Mouse (Mus musculus): ENCODE measurements at regions not wholly inside any gene's neighbourhood (a gene's known extent, or its start where the extent isn't known, plus 50 kb on each side); places are given as distances from the start of the nearest gene placed in this dataset.

GRCm38 (mm10) chr13:26080814-26081213 is 689.2 kb downstream of the Hdgfl1 start:
- DNase-seq (ENCODE audit: inconsistent age in 2 of 2, low spot score in 1 of 2) = no peak

- DNase-seq (ENCODE audit: inconsistent age in 2 of 2, low spot score in 1 of 2) = no peak
Measured at GRCm38 (mm10) chr13:26080302-26080701, 689.7 kb downstream of the Hdgfl1 start.

- DNase-seq (ENCODE audit: inconsistent age in 2 of 2, low spot score in 1 of 2) = no peak
Measured at GRCm38 (mm10) chr13:26079362-26079761, 690.6 kb downstream of the Hdgfl1 start.

- no peak for DNase-seq (ENCODE audit: inconsistent age in 2 of 2, low spot score in 1 of 2)
Measured at GRCm38 (mm10) chr13:26061322-26061721, 708.6 kb downstream of the Hdgfl1 start.

- peak; percentile 2 to 19 for DNase-seq (ENCODE audit: inconsistent age in 2 of 2, low spot score in 1 of 2)
Measured at GRCm38 (mm10) chr13:26037699-26038098, 732.3 kb downstream of the Hdgfl1 start.

- DNase-seq (ENCODE audit: inconsistent age in 2 of 2, low spot score in 1 of 2) = no peak
Measured at GRCm38 (mm10) chr13:26026386-26026785, 743.6 kb downstream of the Hdgfl1 start.

- DNase-seq (ENCODE audit: inconsistent age in 2 of 2, low spot score in 1 of 2) = no peak
Measured at GRCm38 (mm10) chr13:26024696-26025095, 745.3 kb downstream of the Hdgfl1 start.

- DNase-seq (ENCODE audit: inconsistent age in 2 of 2, low spot score in 1 of 2) = no peak
Measured at GRCm38 (mm10) chr13:26020491-26020890, 749.5 kb downstream of the Hdgfl1 start.

GRCm38 (mm10) chr13:26009131-26009530 is 738.8 kb upstream of the Nrsn1 start:
- no peak for DNase-seq (ENCODE audit: inconsistent age in 2 of 2, low spot score in 1 of 2)

GRCm38 (mm10) chr13:26004768-26005560 is 734.7 kb upstream of the Nrsn1 start:
- DNase-seq (ENCODE audit: inconsistent age in 2 of 2, low spot score in 1 of 2) = no peak

- peak in 1 of 2 experiments; percentile 28 for DNase-seq (ENCODE audit: inconsistent age in 2 of 2, low spot score in 1 of 2)
Measured at GRCm38 (mm10) chr13:25993526-25993925, 723.2 kb upstream of the Nrsn1 start.

- no peak for DNase-seq (ENCODE audit: inconsistent age in 2 of 2, low spot score in 1 of 2)
Measured at GRCm38 (mm10) chr13:25989067-25989756, 718.9 kb upstream of the Nrsn1 start.

GRCm38 (mm10) chr13:25984535-25984934 is 714.2 kb upstream of the Nrsn1 start:
- no peak for DNase-seq (ENCODE audit: inconsistent age in 2 of 2, low spot score in 1 of 2)

GRCm38 (mm10) chr13:25983659-25984058 is 713.4 kb upstream of the Nrsn1 start:
- DNase-seq (ENCODE audit: inconsistent age in 2 of 2, low spot score in 1 of 2) = no peak

- DNase-seq (ENCODE audit: inconsistent age in 2 of 2, low spot score in 1 of 2) = no peak
Measured at GRCm38 (mm10) chr13:25978648-25979047, 708.3 kb upstream of the Nrsn1 start.

- DNase-seq (ENCODE audit: inconsistent age in 2 of 2, low spot score in 1 of 2) = no peak
Measured at GRCm38 (mm10) chr13:25958592-25958991, 688.3 kb upstream of the Nrsn1 start.

GRCm38 (mm10) chr13:25958153-25958466 is 687.8 kb upstream of the Nrsn1 start:
- no peak for DNase-seq (ENCODE audit: inconsistent age in 2 of 2, low spot score in 1 of 2)

- DNase-seq (ENCODE audit: inconsistent age in 2 of 2, low spot score in 1 of 2) = no peak
Measured at GRCm38 (mm10) chr13:25957451-25958152, 687.3 kb upstream of the Nrsn1 start.

GRCm38 (mm10) chr13:25937631-25938030 is 667.3 kb upstream of the Nrsn1 start:
- no peak for DNase-seq (ENCODE audit: inconsistent age in 2 of 2, low spot score in 1 of 2)

- DNase-seq (ENCODE audit: inconsistent age in 2 of 2, low spot score in 1 of 2) = no peak
Measured at GRCm38 (mm10) chr13:25933783-25934182, 663.5 kb upstream of the Nrsn1 start.

GRCm38 (mm10) chr13:25933246-25933645 is 662.9 kb upstream of the Nrsn1 start:
- no peak for DNase-seq (ENCODE audit: inconsistent age in 2 of 2, low spot score in 1 of 2)

GRCm38 (mm10) chr13:25932810-25933209 is 662.5 kb upstream of the Nrsn1 start:
- DNase-seq (ENCODE audit: inconsistent age in 2 of 2, low spot score in 1 of 2) = peak; percentile 8 to 83
